Mouse (Mus musculus): ENCODE measurements around the gene Zfp513. TPM values are rescaled to one million over a fixed set of nuclear protein-coding genes. Genes with fewer than 3 reads are reported as not detected.
"Not testable (repeated sequence)": the region's sequence is repeated elsewhere in the genome, so short reads cannot be mapped to it uniquely, and the experiment has no call there.

Zfp513 gene
- 6.8 and 9.2 TPM in 2 replicates for total RNA-seq (2015; ENCODE audit: low replicate concordance)
- total RNA-seq (2017; ENCODE audit: low replicate concordance): 10.8 and 15.4 TPM in 2 replicates

GRCm38 (mm10) chr5:31201742-31202590, at the start of gene Zfp513:
Gene Zfp513, minus strand, starts transcription at chr5:31202303.
- peak; percentile 99 for ATAC-seq (replicated peaks; ENCODE audit: low FRiP score, poor library complexity, severe bottlenecking)

- ATAC-seq (replicated peaks; ENCODE audit: low FRiP score, poor library complexity, severe bottlenecking): no peak
Observed at GRCm38 (mm10) chr5:31251541-31252101, 49.5 kb upstream of the Zfp513 start, which contains the start of gene Krtcap3. Gene Krtcap3, plus strand, starts transcription at chr5:31251691.

- no peak for ATAC-seq (replicated peaks; ENCODE audit: low FRiP score, poor library complexity, severe bottlenecking)
Observed at GRCm38 (mm10) chr5:31250716-31251115, 48.6 kb upstream of the Zfp513 start.

- ATAC-seq (replicated peaks; ENCODE audit: low FRiP score, poor library complexity, severe bottlenecking): no peak
Observed at GRCm38 (mm10) chr5:31242191-31242590, 40.1 kb upstream of the Zfp513 start.

GRCm38 (mm10) chr5:31241522-31242034, 39.5 kb upstream of the Zfp513 start:
- ATAC-seq (replicated peaks; ENCODE audit: low FRiP score, poor library complexity, severe bottlenecking): peak; percentile 61

DNA sequence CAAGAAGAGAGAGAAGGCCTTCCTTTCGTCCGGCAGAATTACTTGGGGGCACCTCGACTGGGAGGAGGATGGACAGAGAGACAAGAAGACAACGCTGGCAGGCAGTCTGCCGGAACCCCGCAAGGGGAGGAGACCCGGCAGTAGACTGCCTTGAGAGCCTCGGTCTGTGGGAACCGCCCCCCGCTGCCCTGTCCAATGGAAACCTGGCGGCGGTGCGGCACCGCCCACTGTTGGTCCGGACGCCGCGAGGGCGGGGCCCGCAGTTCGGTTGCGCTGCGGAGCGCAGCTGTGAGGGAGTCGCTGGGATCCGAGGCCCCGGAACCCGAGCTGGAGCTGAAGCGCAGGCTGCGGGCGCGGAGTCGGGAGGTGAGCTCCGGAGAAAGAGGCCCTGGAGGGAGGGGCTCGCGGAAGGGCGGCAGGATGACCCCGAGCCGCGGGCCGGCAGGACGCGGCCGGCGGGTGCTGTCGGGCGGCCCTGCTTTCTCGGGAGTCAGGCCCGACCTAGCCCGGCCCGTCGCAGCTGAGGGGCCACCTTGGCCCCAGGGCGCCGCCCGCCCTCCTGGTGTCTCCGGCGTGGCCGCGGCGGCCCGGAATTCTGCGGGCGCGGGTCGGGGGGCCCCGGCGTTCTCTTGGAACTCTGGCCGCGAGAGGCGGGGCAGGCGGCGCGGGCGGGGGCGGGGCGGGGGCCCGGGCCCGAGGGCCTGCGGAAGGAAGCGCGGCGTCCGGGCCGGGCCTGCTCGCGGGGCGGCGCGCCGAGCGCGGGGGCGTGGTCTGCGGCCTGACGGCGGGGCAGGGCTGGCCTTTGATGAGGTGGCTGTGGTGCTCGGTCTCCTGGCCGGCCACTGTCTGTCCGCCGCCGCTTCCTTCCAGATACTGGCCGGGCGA, 38.8 kb upstream of the Zfp513 start, which contains the start of the genes Nrbp1 and Gm9970:
Nrbp1 (plus strand) TSS at position 228 of the 885 bp plus-strand sequence.
Gm9970 (minus strand) TSS at position 596 of the 885 bp plus-strand sequence.
- ATAC-seq (replicated peaks; ENCODE audit: low FRiP score, poor library complexity, severe bottlenecking): peak; percentile 96

DNA sequence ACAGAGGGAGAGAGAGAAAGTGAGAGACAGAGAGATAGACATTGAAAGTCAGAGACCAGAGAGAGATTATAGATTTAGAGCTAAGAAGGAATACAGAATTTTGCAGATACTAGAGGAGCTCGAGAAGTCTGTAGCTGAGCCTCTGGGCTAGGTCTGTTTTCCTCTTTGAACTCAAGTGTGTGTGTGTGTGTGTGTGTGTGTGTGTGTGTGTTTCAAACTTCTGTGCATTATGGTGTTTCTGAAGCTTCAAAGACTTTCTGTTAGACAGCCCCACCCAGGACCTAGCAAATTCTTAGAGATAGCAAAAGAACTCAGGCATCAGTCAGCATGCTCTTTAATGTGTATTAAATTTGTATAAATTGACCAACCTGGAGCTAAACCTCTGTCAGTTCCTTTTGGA, 24.5 kb upstream of the Zfp513 start:
- ATAC-seq (replicated peaks; ENCODE audit: low FRiP score, poor library complexity, severe bottlenecking): no peak

DNA sequence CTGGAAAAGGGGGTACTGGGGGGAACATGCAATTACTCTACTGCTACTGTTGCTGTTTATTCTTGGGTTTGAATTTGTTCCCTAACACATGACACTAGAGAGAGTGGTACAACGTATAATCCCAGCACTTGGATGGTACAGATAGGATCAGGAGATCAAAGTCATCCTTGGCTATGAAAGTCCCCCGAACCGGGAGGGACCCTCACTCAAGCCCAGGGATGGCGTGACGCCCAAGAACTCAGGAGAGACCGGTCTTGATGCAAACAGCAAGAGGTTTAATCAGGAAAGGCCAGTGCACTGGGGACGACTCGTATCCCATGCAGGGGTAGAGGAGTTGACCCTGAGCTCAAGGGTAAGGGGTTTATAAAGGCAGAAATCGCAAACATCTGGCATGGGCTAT, 20.6 kb upstream of the Zfp513 start:
- no peak for ATAC-seq (replicated peaks; ENCODE audit: low FRiP score, poor library complexity, severe bottlenecking)

DNA sequence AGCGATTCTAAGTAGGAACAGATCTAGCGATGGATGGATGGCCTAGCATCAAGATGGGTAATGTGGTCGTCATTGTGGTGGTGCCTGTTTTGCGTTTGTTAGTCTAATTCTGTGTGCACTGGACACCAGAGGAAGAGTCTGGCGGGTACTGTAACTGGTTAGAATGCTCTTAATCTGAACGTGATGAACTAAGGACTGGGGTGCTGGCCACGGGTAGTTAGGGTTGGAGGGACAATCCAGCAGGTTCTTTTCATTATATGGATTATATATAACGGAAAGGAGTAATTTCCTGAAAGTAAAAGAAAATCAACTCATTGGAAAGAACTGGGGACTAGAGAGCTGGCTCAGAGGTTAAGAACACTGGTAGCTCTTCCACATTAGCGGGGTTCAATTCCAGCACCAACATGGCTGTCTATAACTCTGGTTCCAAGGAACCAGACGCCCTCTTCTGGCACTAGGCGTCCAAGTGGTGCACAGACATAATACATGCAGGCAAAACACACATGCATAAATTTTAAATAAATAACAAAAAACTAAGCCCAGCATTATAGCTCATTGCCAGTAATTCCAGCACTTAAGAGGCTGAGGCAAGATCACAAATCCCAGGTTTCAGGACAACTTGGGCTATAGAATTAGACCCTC, 19.3 kb upstream of the Zfp513 start:
- peak; percentile 55 for ATAC-seq (replicated peaks; ENCODE audit: low FRiP score, poor library complexity, severe bottlenecking)

- peak; percentile 90 for ATAC-seq (replicated peaks; ENCODE audit: low FRiP score, poor library complexity, severe bottlenecking)
Observed at GRCm38 (mm10) chr5:31220448-31221303, 18.6 kb upstream of the Zfp513 start, which contains the start of gene Ppm1g. Gene Ppm1g, minus strand, starts transcription at chr5:31220687.

GRCm38 (mm10) chr5:31219911-31220447, 17.9 kb upstream of the Zfp513 start:
- ATAC-seq (replicated peaks; ENCODE audit: low FRiP score, poor library complexity, severe bottlenecking): peak; percentile 48

GRCm38 (mm10) chr5:31219474-31219873, 17.4 kb upstream of the Zfp513 start:
- ATAC-seq (replicated peaks; ENCODE audit: low FRiP score, poor library complexity, severe bottlenecking): no peak

- peak; percentile 37; the same call in 1 of the 2 replicates for ATAC-seq (replicated peaks; ENCODE audit: low FRiP score, poor library complexity, severe bottlenecking)
Observed at GRCm38 (mm10) chr5:31219070-31219469, 17.0 kb upstream of the Zfp513 start.

GRCm38 (mm10) chr5:31218294-31218693, 16.2 kb upstream of the Zfp513 start:
- peak; percentile 53 for ATAC-seq (replicated peaks; ENCODE audit: low FRiP score, poor library complexity, severe bottlenecking)

DNA sequence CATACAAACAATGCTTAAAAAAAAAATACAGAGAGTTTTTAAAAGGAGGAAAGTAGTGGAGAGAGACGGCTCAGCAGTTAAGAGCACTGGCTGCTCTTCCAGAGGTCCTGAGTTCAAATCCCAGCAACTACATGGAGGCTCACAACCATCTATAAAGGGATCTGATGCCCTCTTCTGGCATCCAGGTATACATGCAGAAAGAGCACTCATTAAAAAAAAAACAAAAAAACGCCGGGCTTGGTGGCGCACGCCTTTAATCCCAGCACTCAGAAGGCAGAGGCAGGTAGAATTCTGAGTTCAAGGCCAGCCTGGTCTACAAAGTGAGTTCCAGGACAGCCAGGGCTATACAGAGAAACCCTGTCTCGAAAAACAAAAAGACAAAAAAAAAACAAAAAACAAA, 14.5 kb upstream of the Zfp513 start:
- not testable (repeated sequence) for ATAC-seq (replicated peaks; ENCODE audit: low FRiP score, poor library complexity, severe bottlenecking)

DNA sequence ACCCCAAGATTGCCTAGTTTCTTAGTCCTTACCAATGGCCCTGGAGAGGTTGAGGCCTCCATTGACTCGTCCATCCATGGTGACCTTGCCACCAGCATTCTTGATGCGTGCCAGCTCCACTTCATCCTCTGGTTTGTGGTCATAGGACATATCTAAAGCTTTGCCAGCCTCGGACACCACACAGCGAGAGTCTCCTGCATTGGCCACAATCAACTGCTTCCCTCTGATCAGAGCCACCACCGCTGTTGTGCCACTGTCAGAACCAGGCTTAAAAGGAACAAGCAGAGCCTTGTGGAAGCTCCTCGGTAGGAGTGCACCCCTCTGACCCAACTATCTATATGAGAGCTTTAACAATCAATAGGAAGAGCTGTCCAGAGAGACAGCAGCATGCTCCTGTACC, 2.3 kb upstream of the Zfp513 start:
- no peak for ATAC-seq (replicated peaks; ENCODE audit: low FRiP score, poor library complexity, severe bottlenecking)

GRCm38 (mm10) chr5:31203866-31204265, 1.8 kb upstream of the Zfp513 start:
- ATAC-seq (replicated peaks; ENCODE audit: low FRiP score, poor library complexity, severe bottlenecking): no peak

DNA sequence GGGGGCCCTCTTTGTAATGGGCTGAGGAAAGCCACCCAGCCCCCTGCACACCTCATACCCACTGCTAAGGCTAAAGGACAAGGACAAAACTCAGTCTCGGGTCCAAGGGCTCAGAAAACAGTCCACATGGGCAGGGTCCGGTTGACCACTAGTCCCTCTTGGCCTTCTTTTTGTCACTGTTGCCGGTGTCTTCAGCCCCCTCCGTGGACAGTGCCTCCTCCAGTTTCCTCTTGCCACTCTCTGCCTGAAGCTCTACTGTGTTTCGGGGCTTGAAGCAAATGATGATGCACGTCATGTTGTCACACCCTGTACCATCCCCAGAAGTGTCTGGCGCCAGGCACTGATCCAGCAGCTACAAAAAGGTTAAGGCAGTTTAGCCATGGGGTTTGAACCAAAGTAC, 830 bp upstream of the Zfp513 start:
- no peak for ATAC-seq (replicated peaks; ENCODE audit: low FRiP score, poor library complexity, severe bottlenecking)
